Mouse (Mus musculus) embryo, embryonic 9.5 days (tissue): Measurements from ENCODE around the gene Dido1.

Experiments
- DNase-seq: peaks from one replicate; pipeline ENCODE4 v3.0.0-alpha.2; 2017; ENCODE audit errors: extremely low spot score

Gene Dido1

GRCm38 (mm10) chr2:180684031-180684430, 25.8 kb downstream of the Dido1 start:
- no peak for DNase-seq

GRCm38 (mm10) chr2:180683524-180683923, 26.3 kb downstream of the Dido1 start:
- no peak for DNase-seq

GRCm38 (mm10) chr2:180681225-180681624, 28.6 kb downstream of the Dido1 start:
- no peak for DNase-seq

GRCm38 (mm10) chr2:180678609-180679140, 31.1 kb downstream of the Dido1 start:
- DNase-seq: peak; percentile 61

GRCm38 (mm10) chr2:180676706-180677105, 33.1 kb downstream of the Dido1 start:
- DNase-seq: no peak

- no peak for DNase-seq
These were observed 47.8 kb downstream of the Dido1 start for GRCm38 (mm10) chr2:180662008-180662407.

- no peak for DNase-seq
These were observed 49.3 kb downstream of the Dido1 start for GRCm38 (mm10) chr2:180660521-180660920.

- peak; percentile 32 for DNase-seq
These were observed 50.2 kb downstream of the Dido1 start for GRCm38 (mm10) chr2:180659353-180660150.

GRCm38 (mm10) chr2:180658381-180658780, 51.4 kb downstream of the Dido1 start:
- DNase-seq: no peak

GRCm38 (mm10) chr2:180657394-180658013, 52.3 kb downstream of the Dido1 start:
- peak; percentile 67 for DNase-seq

- no peak for DNase-seq
These were observed 54.6 kb downstream of the Dido1 start for GRCm38 (mm10) chr2:180655150-180655549.

- DNase-seq: no peak
These were observed 55.1 kb downstream of the Dido1 start for GRCm38 (mm10) chr2:180654666-180655065.

GRCm38 (mm10) chr2:180646841-180647240, 63.0 kb downstream of the Dido1 start:
- DNase-seq: no peak

- DNase-seq: no peak
These were observed 66.2 kb downstream of the Dido1 start for GRCm38 (mm10) chr2:180643626-180644025.

- DNase-seq: peak; percentile 18
These were observed 67.1 kb downstream of the Dido1 start, which contains the start of gene Tcfl5 for GRCm38 (mm10) chr2:180642555-180643260. Tcfl5 (minus strand) TSS chr2:180642708.

GRCm38 (mm10) chr2:180641576-180642554, 67.9 kb downstream of the Dido1 start:
- DNase-seq: peak; percentile 22

- no peak for DNase-seq
These were observed 97.9 kb downstream of the Dido1 start for GRCm38 (mm10) chr2:180611882-180612281.

GRCm38 (mm10) chr2:180610283-180610682, 99.5 kb downstream of the Dido1 start:
- no peak for DNase-seq
